Mouse (Mus musculus) brain, embryonic 14.5 days (tissue): ENCODE measurements around the gene Bmper.

Experiments used
- CTCF ChIP-seq: fragments of 200-500 bp; IDR thresholded peaks from 2 replicates; pipeline ENCODE4 v1.5.1; 2012; ENCODE audit warnings: inconsistent platforms, mild to moderate bottlenecking, moderate library complexity, borderline replicate concordance; ENCODE audit not compliant: insufficient read depth, insufficient read length; ENCODE audit errors: extremely low read depth
- POLR2A ChIP-seq: fragments of 200-500 bp; IDR thresholded peaks from 2 replicates; pipeline ENCODE4 v1.6.1; 2012; ENCODE audit warnings: mild to moderate bottlenecking, inconsistent platforms, borderline replicate concordance; ENCODE audit not compliant: poor library complexity, insufficient read depth, insufficient read length, severe bottlenecking; ENCODE audit errors: extremely low read depth

DNA sequence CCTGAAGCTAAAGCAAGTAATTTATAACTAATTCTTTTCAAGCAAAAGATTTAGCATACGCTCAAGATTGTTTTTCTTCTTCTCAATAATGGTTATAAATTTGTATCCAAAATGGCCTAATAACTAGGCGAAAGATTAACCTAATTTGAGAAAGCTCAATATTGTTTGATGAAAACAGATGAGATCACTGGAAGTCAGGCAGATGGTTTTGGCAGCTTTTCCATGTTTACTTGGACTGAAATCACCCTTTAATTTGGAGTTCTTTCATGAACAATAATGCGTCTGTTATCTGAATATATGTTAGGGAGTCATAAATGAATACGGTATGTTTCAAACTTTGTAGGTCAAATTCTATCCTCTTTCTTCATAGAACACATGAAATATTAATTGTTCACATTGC lies 41.6 kb downstream of the Bmper start:
- TF ChIP-seq CTCF (no peak), POLR2A (no peak)
